Mouse (Mus musculus) CD4-positive, CD25-positive, alpha-beta regulatory T cell, adult 9 weeks (primary cell): ENCODE data around the gene Olfr1211. TPM values are rescaled to one million over a fixed set of nuclear protein-coding genes. Genes with fewer than 3 reads are reported as not detected.

Experiments used
- polyA plus RNA-seq: library from polyadenylated mRNA; unstranded; fragments of 100-300 nt; shearing (Covaris generic); gene quantifications from one replicate; pipeline ENCODE4 v1.2.1, GENCODE M21; 2017

Gene Olfr1211
- polyA plus RNA-seq: not detected

DNA sequence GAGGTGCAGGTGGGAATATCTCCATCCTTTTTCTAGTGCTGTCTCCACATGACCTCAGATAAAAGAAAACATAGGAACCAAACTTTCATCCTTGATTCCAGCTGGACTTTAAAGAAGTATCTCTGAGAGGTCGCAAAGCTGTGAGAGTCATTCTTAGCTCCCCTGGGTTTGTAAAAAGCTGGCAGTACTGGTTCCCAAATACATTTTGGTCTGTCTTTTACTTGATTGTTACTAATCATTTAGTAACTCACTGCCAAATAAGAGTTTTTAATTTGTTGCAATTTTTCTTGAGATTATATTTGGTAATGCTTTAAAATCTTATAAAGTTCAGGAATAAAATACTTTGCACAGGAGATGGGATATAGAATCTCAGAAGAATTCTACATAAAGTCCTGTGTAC, at the start of gene Olfr1211:
Gene Olfr1211 (minus strand): TSS at position 101 of the 400 bp plus-strand sequence.

DNA sequence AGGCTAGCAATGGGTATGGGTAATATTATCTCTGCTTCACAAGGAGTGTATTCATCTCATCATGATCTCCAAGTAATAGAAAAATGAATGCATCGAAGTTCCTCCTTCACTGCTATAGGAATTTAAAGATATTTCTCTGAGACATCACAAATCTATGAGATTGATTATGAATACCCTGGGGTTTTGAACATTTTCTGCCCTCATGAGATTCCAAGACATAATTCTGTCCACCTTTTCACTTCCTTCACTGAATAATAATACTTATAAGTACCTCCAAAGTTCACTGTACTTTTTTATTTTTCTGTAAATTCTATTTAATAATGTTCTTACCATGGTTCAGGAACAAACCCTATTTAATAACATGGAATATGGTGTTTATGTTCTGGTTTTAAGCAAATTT, 42.3 kb upstream of the Olfr1211 start, which contains the start of gene Gm13762:
Gene Gm13762 (minus strand): TSS at position 101 of the 400 bp plus-strand sequence.

DNA sequence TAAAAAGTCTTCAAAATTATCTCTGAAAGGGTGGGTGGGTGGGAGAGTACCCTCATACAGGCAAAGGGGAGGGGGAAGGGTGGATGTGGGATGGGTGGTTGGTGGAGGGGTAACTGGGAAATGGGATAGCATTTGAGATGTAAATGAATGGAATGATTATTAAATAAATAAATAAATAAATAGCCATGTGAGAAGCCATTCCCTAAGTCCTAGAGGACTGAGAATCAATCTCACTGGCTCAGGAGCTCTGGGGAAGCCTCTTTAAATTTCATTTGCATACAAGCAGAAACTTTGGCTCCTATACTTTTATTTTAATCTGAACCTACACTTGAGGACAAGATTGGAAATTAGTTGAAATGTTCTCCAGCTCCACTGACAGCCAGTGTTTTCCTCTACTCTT, 15.8 kb upstream of the Olfr1211 start, which contains the start of gene Olfr1212:
Gene Olfr1212 (plus strand): TSS at position 301 of the 400 bp plus-strand sequence.

DNA sequence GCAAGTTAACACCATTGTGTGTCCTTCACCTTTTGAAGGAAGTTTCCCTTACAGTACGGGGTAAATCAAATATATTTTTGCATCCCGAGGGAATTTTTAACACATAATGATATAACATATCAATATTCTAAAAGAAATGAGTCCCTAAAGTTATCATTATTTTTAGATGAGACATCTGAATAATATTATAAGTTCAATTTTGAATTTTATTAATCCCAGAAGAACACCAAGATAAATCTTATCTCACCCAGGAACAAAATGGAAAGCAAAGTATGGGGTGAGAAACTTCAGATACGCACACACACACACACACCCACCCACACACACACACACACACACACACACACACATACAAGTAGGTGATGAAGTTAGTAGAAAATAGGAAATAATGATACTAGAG, 22.9 kb downstream of the Olfr1211 start, which contains the start of gene Olfr1209:
Gene Olfr1209 (minus strand): TSS at position 101 of the 400 bp plus-strand sequence.

DNA sequence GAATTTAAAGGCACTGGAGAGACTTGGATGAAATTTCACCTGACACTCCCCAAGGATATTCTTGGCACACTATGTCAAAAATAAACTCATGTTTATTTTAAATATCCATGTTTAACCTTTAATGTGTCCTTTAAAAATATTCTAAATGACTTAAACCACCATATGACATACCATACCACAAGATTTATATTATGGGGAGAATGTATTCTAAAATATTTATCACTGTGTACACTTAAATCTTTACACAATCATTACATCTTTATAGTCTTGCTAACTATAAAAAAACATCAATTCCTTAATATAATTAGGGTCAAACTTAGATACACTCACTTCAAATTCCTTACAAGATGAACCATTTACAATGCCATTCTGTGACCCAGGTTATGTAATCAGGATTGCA, 35.7 kb downstream of the Olfr1211 start, which contains the start of gene Olfr1208:
Gene Olfr1208 (minus strand): TSS at position 101 of the 400 bp plus-strand sequence.

Other genes with a start within 250 kb of the Olfr1211 start
- not detected for gene Olfr1195, start 248.9 kb downstream of the Olfr1211 start, polyA plus RNA-seq
- gene Olfr1196, start 233.5 kb downstream of the Olfr1211 start, polyA plus RNA-seq: not detected
- not detected for gene Olfr1197, start 205.7 kb downstream of the Olfr1211 start, polyA plus RNA-seq
- not detected for gene Olfr1198, start 186.7 kb downstream of the Olfr1211 start, polyA plus RNA-seq
- not detected for gene Olfr1199, start 177.6 kb downstream of the Olfr1211 start, polyA plus RNA-seq
- gene Olfr1200, start 167.6 kb downstream of the Olfr1211 start, polyA plus RNA-seq: not detected
- not detected for gene Olfr1201, start 145.1 kb downstream of the Olfr1211 start, polyA plus RNA-seq
- not detected for gene Olfr1202, start 123.6 kb downstream of the Olfr1211 start, polyA plus RNA-seq
- gene Olfr1205, start 108.4 kb downstream of the Olfr1211 start, polyA plus RNA-seq: 0.04 TPM
- gene Olfr1204, start 88.8 kb downstream of the Olfr1211 start, polyA plus RNA-seq: not detected
- gene Olfr1206, start 74.9 kb downstream of the Olfr1211 start, polyA plus RNA-seq: not detected
- not detected for gene Olfr1208, start 35.8 kb downstream of the Olfr1211 start, polyA plus RNA-seq
- not detected for gene Olfr1209, start 23.0 kb downstream of the Olfr1211 start, polyA plus RNA-seq
- gene Olfr1212, start 15.9 kb upstream of the Olfr1211 start, polyA plus RNA-seq: not detected
- not detected for gene Gm13762, start 42.2 kb upstream of the Olfr1211 start, polyA plus RNA-seq
- gene Olfr1214, start 54.5 kb upstream of the Olfr1211 start, polyA plus RNA-seq: not detected
- not detected for gene Olfr1215, start 68.9 kb upstream of the Olfr1211 start, polyA plus RNA-seq
- not detected for gene Olfr1216, start 80.2 kb upstream of the Olfr1211 start, polyA plus RNA-seq
- gene Olfr1217, start 94.0 kb upstream of the Olfr1211 start, polyA plus RNA-seq: 0.06 TPM
- gene Olfr1218, start 123.1 kb upstream of the Olfr1211 start, polyA plus RNA-seq: not detected
- gene Olfr1219, start 145.4 kb upstream of the Olfr1211 start, polyA plus RNA-seq: not detected
- not detected for gene Olfr1220, start 168.7 kb upstream of the Olfr1211 start, polyA plus RNA-seq
- gene Olfr1221, start 179.2 kb upstream of the Olfr1211 start, polyA plus RNA-seq: not detected
- not detected for gene Olfr1222, start 194.9 kb upstream of the Olfr1211 start, polyA plus RNA-seq
- gene Olfr1223, start 213.4 kb upstream of the Olfr1211 start, polyA plus RNA-seq: not detected
- not detected for gene Olfr1224-ps1, start 226.0 kb upstream of the Olfr1211 start, polyA plus RNA-seq
- not detected for gene Olfr1225, start 236.6 kb upstream of the Olfr1211 start, polyA plus RNA-seq